Mouse (Mus musculus) midbrain, embryonic 15.5 days (tissue): ENCODE results near the gene Thsd1. TPM values are rescaled to one million over a fixed set of nuclear protein-coding genes. Genes with fewer than 3 reads are reported as not detected.

Experiments used
- ATAC-seq: fragments of 200-750 bp; cut with Nextera tagmentation; replicated peaks from 2 replicates; pipeline ENCODE4 v1.8.0; 2017; ENCODE audit warnings: moderate TSS enrichment
- H3K27ac ChIP-seq: fragments of 300-500 bp; sonication (generic); 2 replicates; pipeline ENCODE4 v1.5.1; 2015; ENCODE audit warnings: mild to moderate bottlenecking, inconsistent platforms
- H3K27me3 ChIP-seq: fragments of 300-500 bp; sonication (generic); replicated peaks from 2 replicates; pipeline ENCODE4 v1.6.1; 2015; ENCODE audit warnings: inconsistent platforms
- H3K36me3 ChIP-seq: fragments of 300-500 bp; sonication (generic); replicated peaks from 2 replicates; pipeline ENCODE4 v1.6.1; 2015; ENCODE audit warnings: inconsistent platforms
- H3K4me1 ChIP-seq: fragments of 300-500 bp; sonication (generic); 2 replicates; pipeline ENCODE4 v1.6.1; 2015; ENCODE audit warnings: inconsistent platforms
- H3K4me2 ChIP-seq: fragments of 300-500 bp; sonication (generic); 2 replicates; pipeline ENCODE4 v1.6.1; 2015; ENCODE audit warnings: inconsistent platforms, mild to moderate bottlenecking, moderate library complexity
- H3K4me3 ChIP-seq: fragments of 300-500 bp; sonication (generic); 2 replicates; pipeline ENCODE4 v1.5.1; 2015; ENCODE audit warnings: mild to moderate bottlenecking, inconsistent platforms
- H3K9ac ChIP-seq: fragments of 300-500 bp; sonication (generic); 2 replicates; pipeline ENCODE4 v1.6.1; 2015; ENCODE audit warnings: mild to moderate bottlenecking, inconsistent platforms
- H3K9me3 ChIP-seq: fragments of 300-500 bp; sonication (generic); 2 replicates; pipeline ENCODE4 v1.6.1; 2016; ENCODE audit warnings: inconsistent platforms
- WGBS: fragments of 180-500 bp; shearing (Covaris S2); methylation state at CpG from one replicate; pipeline ENCODE4 v1.1.7; 2015; ENCODE audit warnings: mixed read lengths; 5-methylcytosine and 5-hydroxymethylcytosine counted together
- polyA plus RNA-seq: library from polyadenylated mRNA; unstranded; fragments of >200 nt; fragmentation: Nextera tagmentation; extraction: Ambion mirVana; gene quantifications from 2 replicates; pipeline ENCODE4 v1.2.1, GENCODE M21; 2015

Thsd1 gene
- 7.6 and 8.5 TPM in 2 replicates for polyA plus RNA-seq

GRCm38 (mm10) chr8:22227061-22227877, at the start of gene Thsd1:
Gene Thsd1, plus strand, starts transcription at chr8:22227313.
- Histone ChIP-seq H3K4me3 (peak within 1 kb of the TSS; percentile 50), H3K27ac (no peak within 1 kb of the TSS), H3K4me1 (peaks cover 9% of the 10 kb centered on the region), H3K36me3 (no peaks in the 10 kb centered on the region), H3K27me3 (peaks cover 22% of the 10 kb centered on the region), H3K9ac (peak within 1 kb of the TSS; percentile 54), H3K9me3 (no peaks in the 10 kb centered on the region), H3K4me2 (peak within 1 kb of the TSS; percentile 96)
- under 1% methylated on average over 36 of the region's 39 CpGs for WGBS
- ATAC-seq = peak; percentile 82

- no peaks in the 10 kb centered on the region for H3K27me3 ChIP-seq
- H3K36me3 ChIP-seq = no peaks in the 10 kb centered on the region
- H3K27ac ChIP-seq = peak overlapping the region; percentile 84; the same call in 1 of the 2 replicates
- H3K9ac ChIP-seq = peak overlapping the region; percentile 68; the same call in 1 of the 2 replicates
- peak; percentile 38 for ATAC-seq
- H3K9me3 ChIP-seq = no peaks in the 10 kb centered on the region
- H3K4me3 ChIP-seq = peak overlapping the region; percentile 91
- peaks cover 8% of the 10 kb centered on the region for H3K4me1 ChIP-seq
- WGBS = under 1% methylated on average over 3 of the region's 3 CpGs
- H3K4me2 ChIP-seq = peak overlapping the region; percentile 90
These were observed 42.2 kb upstream of the Thsd1 start for GRCm38 (mm10) chr8:22184884-22185283.

GRCm38 (mm10) chr8:22185431-22186397, 41.4 kb upstream of the Thsd1 start, which contains the start of gene Ckap2:
Gene Ckap2, minus strand, starts transcription at chr8:22185819.
- Histone ChIP-seq H3K4me1 (peaks cover 8% of the 10 kb centered on the region), H3K4me2 (peak within 1 kb of the TSS; percentile 90), H3K27ac (peak within 1 kb of the TSS; percentile 84), H3K27me3 (no peaks in the 10 kb centered on the region), H3K9ac (peak within 1 kb of the TSS; percentile 68), H3K36me3 (no peaks in the 10 kb centered on the region), H3K9me3 (no peaks in the 10 kb centered on the region), H3K4me3 (peak within 1 kb of the TSS; percentile 91)
- peak; percentile 99 for ATAC-seq
- WGBS = 2% methylated on average over 63 of the region's 63 CpGs

GRCm38 (mm10) chr8:22192660-22193431, 34.3 kb upstream of the Thsd1 start, which contains the start of gene Vps36:
Gene Vps36, plus strand, starts transcription at chr8:22192809.
- H3K4me2 ChIP-seq = peak within 1 kb of the TSS; percentile 71
- under 1% methylated on average over 73 of the region's 73 CpGs for WGBS
- H3K36me3 ChIP-seq = no peaks in the 10 kb centered on the region
- H3K4me1 ChIP-seq = peaks cover 17% of the 10 kb centered on the region
- H3K4me3 ChIP-seq = peak within 1 kb of the TSS; percentile 96
- H3K9ac ChIP-seq = peak within 1 kb of the TSS; percentile 98
- no peaks in the 10 kb centered on the region for H3K9me3 ChIP-seq
- peak within 1 kb of the TSS; percentile 99 for H3K27ac ChIP-seq
- peak; percentile 97 for ATAC-seq
- no peaks in the 10 kb centered on the region for H3K27me3 ChIP-seq

GRCm38 (mm10) chr8:22193432-22194010, 33.6 kb upstream of the Thsd1 start:
- Histone ChIP-seq H3K36me3 (no peaks in the 10 kb centered on the region), H3K9ac (peak overlapping the region; percentile 98), H3K9me3 (no peaks in the 10 kb centered on the region), H3K27me3 (no peaks in the 10 kb centered on the region), H3K27ac (peak overlapping the region; percentile 99), H3K4me1 (peaks cover 17% of the 10 kb centered on the region), H3K4me3 (peak overlapping the region; percentile 96), H3K4me2 (peak overlapping the region; percentile 71)
- ATAC-seq = peak; percentile 59; the same call in 1 of the 2 replicates
- WGBS = 14% methylated on average over 12 of the region's 12 CpGs

- H3K36me3 ChIP-seq = peaks cover 17% of the 10 kb centered on the region
- 94% methylated on average over 6 of the region's 6 CpGs for WGBS
- no peak overlapping the region for H3K9ac ChIP-seq
These were observed 29.2 kb upstream of the Thsd1 start for GRCm38 (mm10) chr8:22197914-22198313.

GRCm38 (mm10) chr8:22199481-22199880, 27.6 kb upstream of the Thsd1 start:
- peaks cover 6% of the 10 kb centered on the region for H3K4me1 ChIP-seq
- peaks cover 17% of the 10 kb centered on the region for H3K36me3 ChIP-seq
- H3K9me3 ChIP-seq = no peaks in the 10 kb centered on the region
- WGBS = 98% methylated on average over 8 of the region's 8 CpGs
- H3K27me3 ChIP-seq = no peaks in the 10 kb centered on the region
- H3K4me2 ChIP-seq = no peak overlapping the region
- no peak overlapping the region for H3K4me3 ChIP-seq
- ATAC-seq = no peak
- no peak overlapping the region for H3K27ac ChIP-seq
- no peak overlapping the region for H3K9ac ChIP-seq

More at GRCm38 (mm10) chr8:22197914-22198313, 29.2 kb upstream of the Thsd1 start:
- Histone ChIP-seq H3K4me2 (no peak overlapping the region), H3K27ac (no peak overlapping the region), H3K27me3 (no peaks in the 10 kb centered on the region), H3K4me1 (peaks cover 17% of the 10 kb centered on the region), H3K9me3 (no peaks in the 10 kb centered on the region), H3K4me3 (no peak overlapping the region)
- ATAC-seq = no peak

- no peak for ATAC-seq
These were observed 19.6 kb upstream of the Thsd1 start for GRCm38 (mm10) chr8:22207535-22207934.

GRCm38 (mm10) chr8:22209012-22209411, 18.1 kb upstream of the Thsd1 start:
- H3K4me1 ChIP-seq = no peaks in the 10 kb centered on the region
- H3K9me3 ChIP-seq = no peaks in the 10 kb centered on the region
- H3K36me3 ChIP-seq = peaks cover 25% of the 10 kb centered on the region
- WGBS = 60% methylated on average over 5 of the region's 5 CpGs
- no peaks in the 10 kb centered on the region for H3K27me3 ChIP-seq
- no peak overlapping the region for H3K9ac ChIP-seq
- no peak overlapping the region for H3K4me2 ChIP-seq
- ATAC-seq = no peak
- H3K27ac ChIP-seq = no peak overlapping the region
- H3K4me3 ChIP-seq = no peak overlapping the region

More at GRCm38 (mm10) chr8:22207535-22207934, 19.6 kb upstream of the Thsd1 start:
- H3K9me3 ChIP-seq = no peaks in the 10 kb centered on the region
- peaks cover 20% of the 10 kb centered on the region for H3K36me3 ChIP-seq
- H3K9ac ChIP-seq = no peak overlapping the region
- no peak overlapping the region for H3K4me3 ChIP-seq
- H3K4me2 ChIP-seq = no peak overlapping the region
- H3K27me3 ChIP-seq = no peaks in the 10 kb centered on the region
- H3K27ac ChIP-seq = no peak overlapping the region
- 86% methylated on average over 4 of the region's 4 CpGs for WGBS
- no peaks in the 10 kb centered on the region for H3K4me1 ChIP-seq

- Histone ChIP-seq H3K27ac (no peak overlapping the region), H3K27me3 (no peaks in the 10 kb centered on the region), H3K9ac (no peak overlapping the region), H3K4me1 (no peaks in the 10 kb centered on the region), H3K4me3 (no peak overlapping the region), H3K4me2 (no peak overlapping the region), H3K36me3 (peaks cover 40% of the 10 kb centered on the region), H3K9me3 (no peaks in the 10 kb centered on the region)
- 98% methylated on average over 10 of the region's 10 CpGs for WGBS
- no peak for ATAC-seq
These were observed 12.3 kb upstream of the Thsd1 start for GRCm38 (mm10) chr8:22214826-22215225.

- Histone ChIP-seq H3K4me2 (no peak overlapping the region), H3K27ac (no peak overlapping the region), H3K4me3 (no peak overlapping the region), H3K27me3 (peaks cover 22% of the 10 kb centered on the region), H3K9ac (no peak overlapping the region), H3K9me3 (no peaks in the 10 kb centered on the region), H3K4me1 (peaks cover 9% of the 10 kb centered on the region), H3K36me3 (0 out of 2 replicates have a peak, but pooled peaks cover under 1% of the 10 kb centered on the region)
- no peak for ATAC-seq
- 72% methylated on average over 8 of the region's 8 CpGs for WGBS
These were observed 752 bp upstream of the Thsd1 start for GRCm38 (mm10) chr8:22226361-22226760.
